Mouse (Mus musculus) CH12.LX (cell line): ENCODE measurements around the gene AW209491. TPM values are rescaled to one million over a fixed set of nuclear protein-coding genes. Genes with fewer than 3 reads are reported as not detected.

Experiments used
- DNase-seq: peaks from one replicate; pipeline ENCODE4 v3.0.0-alpha.2; 2013; ENCODE audit errors: extremely low read depth
- H3K27ac ChIP-seq: 2 replicates; pipeline ENCODE4 v1.5.1; 2012; ENCODE audit warnings: low read depth, mild to moderate bottlenecking, control low read depth, moderate library complexity; ENCODE audit not compliant: insufficient read depth
- H3K27me3 ChIP-seq: replicated peaks from 2 replicates; pipeline ENCODE3; 2012; ENCODE audit warnings: inconsistent platforms
- H3K36me3 ChIP-seq, 2 experiments: replicated peaks in 1 of 2; 2 replicates each; pipeline versions ENCODE3 to v1.6.1; 2012; ENCODE audit warnings: inconsistent platforms in 1 of 2, low read length in 1 of 2, mild to moderate bottlenecking in 1 of 2, mixed read lengths in 1 of 2, moderate library complexity in 1 of 2; ENCODE audit not compliant: control insufficient read depth in 1 of 2, insufficient read depth in 1 of 2
- H3K4me1 ChIP-seq, 2 experiments: 2 replicates each; pipeline ENCODE4 v1.6.1; 2012; ENCODE audit warnings: inconsistent platforms in 1 of 2, moderate library complexity in 1 of 2; ENCODE audit not compliant: insufficient read depth in 2 of 2, control insufficient read depth in 1 of 2
- H3K4me2 ChIP-seq: 2 replicates; pipeline ENCODE4 v1.6.1; 2012; ENCODE audit warnings: low read depth, mild to moderate bottlenecking, control low read depth; ENCODE audit not compliant: poor library complexity, insufficient read depth, severe bottlenecking
- H3K4me3 ChIP-seq, 3 experiments: fragments of 150-350 bp in 1 of 3; sonication (generic) in 1 of 3; replicated peaks in 1 of 3; 2 replicates each; pipeline versions ENCODE3 to v1.5.1; 2011 to 2012; ENCODE audit warnings: low read depth in 2 of 3, low read length in 2 of 3, mild to moderate bottlenecking in 2 of 3, moderate library complexity in 2 of 3, control low read depth in 1 of 3, improper control_type of control experiment in 1 of 3, inconsistent platforms in 1 of 3, mixed read lengths in 1 of 3; ENCODE audit not compliant: poor library complexity in 1 of 3
- H3K79me2 ChIP-seq: replicated peaks from 2 replicates; pipeline ENCODE4 v1.6.1; 2012; ENCODE audit warnings: mild to moderate bottlenecking, moderate library complexity; ENCODE audit not compliant: control insufficient read depth, poor library complexity, insufficient read depth, severe bottlenecking; ENCODE audit errors: extremely low read depth
- H3K9ac ChIP-seq: 2 replicates; pipeline ENCODE4 v1.6.1; 2012; ENCODE audit warnings: low read depth, mild to moderate bottlenecking, control low read depth, moderate library complexity; ENCODE audit not compliant: insufficient read depth
- H3K9me3 ChIP-seq: replicated peaks from 2 replicates; pipeline ENCODE3; 2012; ENCODE audit warnings: low read length, inconsistent platforms, mixed read lengths
- BHLHE40 ChIP-seq: IDR thresholded peaks from 2 replicates; pipeline ENCODE4 v1.6.1; 2011; ENCODE audit warnings: mild to moderate bottlenecking, low read depth, low read length, improper control_type of control experiment
- CHD1 ChIP-seq: IDR thresholded peaks from 2 replicates; pipeline ENCODE4 v1.6.1; 2012; ENCODE audit warnings: low read depth, low read length, improper control_type of control experiment, inconsistent platforms
- CHD2 ChIP-seq: IDR thresholded peaks from 2 replicates; pipeline ENCODE4 v1.6.1; 2011; ENCODE audit warnings: low read length, improper control_type of control experiment
- CTCF ChIP-seq, 2 experiments: IDR thresholded peaks in 1 of 2; conservative IDR thresholded peaks in 1 of 2; 2 replicates each; pipeline ENCODE4 v1.5.1; 2011 to 2012; ENCODE audit warnings: low read depth in 2 of 2, low read length in 2 of 2, improper control_type of control experiment in 1 of 2, inconsistent platforms in 1 of 2, mild to moderate bottlenecking in 1 of 2, moderate library complexity in 1 of 2
- E2F4 ChIP-seq: IDR thresholded peaks from 2 replicates; pipeline ENCODE4 v1.6.1; 2011; ENCODE audit warnings: low read depth, low read length, improper control_type of control experiment; ENCODE audit not compliant: insufficient replicate concordance
- ELF1 ChIP-seq: IDR thresholded peaks from 2 replicates; pipeline ENCODE4 v1.6.1; 2014; ENCODE audit warnings: low read depth, mild to moderate bottlenecking, inconsistent platforms, low read length, improper control_type of control experiment
- EP300 ChIP-seq: IDR thresholded peaks from 2 replicates; pipeline ENCODE4 v1.6.1; 2011; ENCODE audit warnings: low read length, improper control_type of control experiment
- GABPA ChIP-seq: IDR thresholded peaks from 2 replicates; pipeline ENCODE4 v1.6.1; 2012; ENCODE audit warnings: low read depth, low read length, improper control_type of control experiment, inconsistent platforms; ENCODE audit not compliant: insufficient replicate concordance
- HCFC1 ChIP-seq: IDR thresholded peaks from 2 replicates; pipeline ENCODE4 v1.6.1; 2012; ENCODE audit warnings: low read depth, mild to moderate bottlenecking, inconsistent platforms, low read length, improper control_type of control experiment
- IRF4 ChIP-seq: IDR thresholded peaks from 2 replicates; pipeline ENCODE4 v1.6.1; 2014; ENCODE audit warnings: low read depth, mild to moderate bottlenecking, inconsistent platforms, low read length, improper control_type of control experiment
- JUN ChIP-seq: IDR thresholded peaks from 2 replicates; pipeline ENCODE4 v1.6.1; 2011; ENCODE audit warnings: low read depth, mild to moderate bottlenecking, low read length, improper control_type of control experiment, moderate library complexity; ENCODE audit not compliant: insufficient read depth
- JUND ChIP-seq: conservative IDR thresholded peaks from 2 replicates; pipeline ENCODE4 v1.6.1; 2011; ENCODE audit warnings: low read depth, low read length, improper control_type of control experiment
- KAT2A ChIP-seq: IDR thresholded peaks from 2 replicates; pipeline ENCODE4 v1.6.1; 2012; ENCODE audit warnings: low read length, improper control_type of control experiment, inconsistent platforms; ENCODE audit not compliant: insufficient replicate concordance
- MAFK ChIP-seq: IDR thresholded peaks from 2 replicates; pipeline ENCODE4 v1.6.1; 2011; ENCODE audit warnings: low read length, improper control_type of control experiment; ENCODE audit not compliant: insufficient replicate concordance
- MAX ChIP-seq: IDR thresholded peaks from 2 replicates; pipeline ENCODE4 v1.6.1; 2011; ENCODE audit warnings: low read length, improper control_type of control experiment
- MAZ ChIP-seq: IDR thresholded peaks from 2 replicates; pipeline ENCODE4 v1.6.1; 2012; ENCODE audit warnings: low read depth, mild to moderate bottlenecking, inconsistent platforms, low read length, improper control_type of control experiment, moderate library complexity
- MEF2A ChIP-seq: IDR thresholded peaks from 2 replicates; pipeline ENCODE4 v1.6.1; 2014; ENCODE audit warnings: low read depth, mild to moderate bottlenecking, inconsistent platforms, low read length, improper control_type of control experiment, borderline replicate concordance
- MXI1 ChIP-seq: IDR thresholded peaks from 2 replicates; pipeline ENCODE4 v1.6.1; 2011; ENCODE audit warnings: mild to moderate bottlenecking, low read depth, low read length, improper control_type of control experiment
- NELFE ChIP-seq: IDR thresholded peaks from 2 replicates; pipeline ENCODE4 v1.6.1; 2011; ENCODE audit warnings: low read depth, low read length, improper control_type of control experiment
- NRF1 ChIP-seq: IDR thresholded peaks from 2 replicates; pipeline ENCODE4 v1.6.1; 2014; ENCODE audit warnings: low read depth, mild to moderate bottlenecking, inconsistent platforms, low read length, improper control_type of control experiment, moderate library complexity
- PAX5 ChIP-seq: IDR thresholded peaks from 2 replicates; pipeline ENCODE4 v1.6.1; 2012; ENCODE audit warnings: low read length, inconsistent platforms, mixed read lengths
- POLR2A ChIP-seq: IDR thresholded peaks from 2 replicates; pipeline ENCODE4 v1.6.1; 2011; ENCODE audit warnings: low read depth, mild to moderate bottlenecking, improper control_type of control experiment, low read length
- RCOR1 ChIP-seq: conservative IDR thresholded peaks from 2 replicates; pipeline ENCODE4 v1.6.1; 2012; ENCODE audit warnings: low read depth, mild to moderate bottlenecking, inconsistent platforms, low read length, improper control_type of control experiment
- SMC3 ChIP-seq: IDR thresholded peaks from 2 replicates; pipeline ENCODE4 v1.6.1; 2011; ENCODE audit warnings: low read depth, low read length, improper control_type of control experiment
- TBP ChIP-seq: conservative IDR thresholded peaks from 2 replicates; pipeline ENCODE4 v1.6.1; 2011; ENCODE audit warnings: low read depth, low read length, improper control_type of control experiment
- TCF12 ChIP-seq: IDR thresholded peaks from 2 replicates; pipeline ENCODE4 v1.6.1; 2014; ENCODE audit warnings: low read depth, mild to moderate bottlenecking, inconsistent platforms, low read length, improper control_type of control experiment
- UBTF ChIP-seq: IDR thresholded peaks from 2 replicates; pipeline ENCODE4 v1.6.1; 2012; ENCODE audit warnings: low read depth, mild to moderate bottlenecking, inconsistent platforms, low read length, improper control_type of control experiment, moderate library complexity
- USF2 ChIP-seq: conservative IDR thresholded peaks from 2 replicates; pipeline ENCODE4 v1.6.1; 2011; ENCODE audit warnings: low read depth, low read length, improper control_type of control experiment
- ZC3H11A ChIP-seq: IDR thresholded peaks from 2 replicates; pipeline ENCODE4 v1.6.1; 2012; ENCODE audit warnings: low read depth, mild to moderate bottlenecking, inconsistent platforms, low read length, improper control_type of control experiment
- ZNF384 ChIP-seq: IDR thresholded peaks from 2 replicates; pipeline ENCODE4 v1.6.1; 2012; ENCODE audit warnings: low read depth, low read length, improper control_type of control experiment, inconsistent platforms
- dilution Hi-C: fragments of 300-500 bp; cut with MboI; formaldehyde crosslinking; loops from 2 replicates; pipeline ENCODE4 v1.14.3; 2020; ENCODE audit warnings: low sequenced_read_pairs; ENCODE audit not compliant: extremely low pct_unique_long_range_greater_than_20kb, extremely low pct_ligation_motif_present
- in situ Hi-C: fragments of 300-500 bp; cut with MboI; formaldehyde crosslinking; loops from 3 replicates; pipeline ENCODE4 v1.14.3; 2019; ENCODE audit warnings: low sequenced_read_pairs, low pct_ligation_motif_present, low pct_unique_long_range_greater_than_20kb, mixed read lengths
- polyA plus RNA-seq: library from polyadenylated mRNA; unstranded; fragments of >175 nt; gene quantifications from 2 replicates; pipeline ENCODE4 v1.2.1, GENCODE M21; 2012; ENCODE audit warnings: low read depth; ENCODE audit not compliant: insufficient read length
- total RNA-seq, 2 experiments: library from RNA; depleted of rRNA; stranded (reverse); fragments of 300-350 nt in 1 of 2; fragments of >200 nt in 1 of 2; gene quantifications; 2 replicates each; pipeline ENCODE4 v1.2.3; 2012 to 2014

Gene AW209491
- total and polyA plus RNA-seq, 3 experiments, result 13.7 to 24.3 (median 18.8) TPM

DNA sequence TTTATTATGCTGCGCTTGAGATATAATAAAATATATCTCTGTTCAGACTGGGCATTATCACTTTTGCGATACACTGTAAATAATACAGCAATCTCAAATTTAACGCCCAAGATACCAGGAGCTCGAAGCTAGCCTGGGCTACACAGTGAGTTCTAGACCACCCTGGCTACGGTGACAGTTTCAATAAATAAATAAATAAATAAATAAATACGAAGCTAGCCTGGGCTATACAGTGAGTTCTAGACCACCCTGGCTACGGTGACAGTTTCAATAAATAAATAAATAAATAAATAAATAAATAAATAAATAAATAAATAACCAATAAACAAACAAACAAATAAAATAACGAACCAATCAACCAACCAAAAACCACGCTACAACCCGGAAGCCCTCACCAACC is 17.5 kb upstream of the AW209491 start:
- in situ Hi-C loops, result loop anchor here (25.0 kb wide), 1 partner anchor 700 kb away; no protein-coding TSS in a partner anchor
- Histone ChIP-seq H3K36me3 (peaks cover 16 to 40% of the 10 kb centered on the region in 2 experiments), H3K4me2 (peak overlapping the region; percentile 25; the same call in 1 of the 2 replicates), H3K27ac (peak overlapping the region; percentile 16), H3K4me3 (peak overlapping the region; percentile 69 to 95 (median 94)), H3K9me3 (no peaks in the 10 kb centered on the region), H3K27me3 (no peaks in the 10 kb centered on the region), H3K9ac (peak overlapping the region; percentile 58), H3K79me2 (peaks cover 42% of the 10 kb centered on the region), H3K4me1 (peaks cover 0 to 15% of the 10 kb centered on the region in 2 experiments; a peak in 2 of 4 replicates)
- DNase-seq, result no peak
- dilution Hi-C loops, result no loop called here
- TF ChIP-seq POLR2A, result no peak
- no peak for TF ChIP-seq PAX5
- no peak for TF ChIP-seq JUN
- TF ChIP-seq TBP, result no peak
- TF ChIP-seq MAFK, result no peak
- no peak for TF ChIP-seq RCOR1
- TF ChIP-seq CHD2, result no peak

DNA sequence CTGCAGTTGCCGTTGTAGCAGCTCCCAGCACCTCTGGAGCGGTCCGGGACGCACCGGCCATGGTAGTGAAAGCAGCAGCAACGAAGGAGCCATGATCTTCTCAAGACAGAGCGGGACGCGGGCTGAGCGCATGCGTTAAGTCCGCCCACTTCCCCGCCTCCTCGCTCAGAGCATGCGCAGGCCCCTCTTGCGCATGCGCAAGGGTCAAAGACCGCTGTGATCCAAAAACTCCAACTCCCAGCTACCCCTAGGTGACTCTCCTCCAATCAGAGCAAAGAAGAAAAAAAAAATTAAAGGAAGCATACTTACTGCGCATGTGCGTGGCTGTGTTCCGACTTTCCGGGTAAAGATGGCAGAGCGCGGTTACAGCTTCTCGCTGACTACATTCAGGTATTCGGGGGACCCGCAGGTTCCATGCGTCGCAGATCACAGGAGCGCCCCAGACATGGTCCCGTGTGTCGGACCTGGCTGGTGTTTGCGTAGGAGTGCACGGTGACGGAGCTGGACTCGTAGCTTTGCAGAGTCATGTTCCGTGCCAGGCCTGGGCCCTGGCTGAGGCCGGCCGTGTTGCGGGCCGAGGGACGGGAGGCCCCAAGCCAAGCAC is 16.9 kb upstream of the AW209491 start, which contains the start of the genes Mrpl32 and Psma2:
TSS of gene Mrpl32 (minus strand) at position 240 of the 604 bp plus-strand sequence.
TSS of gene Psma2 (plus strand) at position 315 of the 604 bp plus-strand sequence.
- in situ Hi-C loops, result loop anchor here (25.0 kb wide), 1 partner anchor 701 kb away; no protein-coding TSS in a partner anchor
- peak; percentile 95 for DNase-seq
- Histone ChIP-seq H3K27ac (peak within 1 kb of the TSS; percentile 84), H3K4me3 (peak within 1 kb of the TSS; percentile 95 to 99 (median 98)), H3K9me3 (no peaks in the 10 kb centered on the region), H3K4me1 (peaks cover 0 to 15% of the 10 kb centered on the region in 2 experiments; a peak in 2 of 4 replicates), H3K79me2 (peaks cover 47% of the 10 kb centered on the region), H3K36me3 (peaks cover 22 to 42% of the 10 kb centered on the region in 2 experiments), H3K4me2 (peak within 1 kb of the TSS; percentile 46; the same call in 1 of the 2 replicates), H3K27me3 (no peaks in the 10 kb centered on the region), H3K9ac (peak within 1 kb of the TSS; percentile 90)
- dilution Hi-C loops, result no loop called here
- TF ChIP-seq HCFC1 (peak; percentile 99), CHD1 (peak; percentile 62; the same call in 1 of the 2 replicates), GABPA (peak; percentile 76; the same call in 1 of the 2 replicates), EP300 (no peak), MEF2A (peak; percentile 56), IRF4 (peak; percentile 66; the same call in 1 of the 2 replicates), JUND (no peak), ELF1 (peak; percentile 96), NRF1 (peak; percentile 94), MAX (peak; percentile 78), TCF12 (peak; percentile 99), UBTF (peak; percentile 41; the same call in 1 of the 2 replicates), TBP (peak; percentile 97), NELFE (peak; percentile 99), PAX5 (no peak), CTCF (conservative IDR thresholded peaks at IDR 0.05 in 1 of 2, IDR thresholded peaks at IDR 0.05 in 1 of 2; ENCODE audit: low read depth in 2 of 2, low read length in 2 of 2) (no peak), MAFK (no peak), MAZ (no peak), ZC3H11A (no peak), JUN (no peak), MXI1 (peak; percentile 86), POLR2A (peak; percentile 96), BHLHE40 (no peak), E2F4 (peak; percentile 71; the same call in 1 of the 2 replicates), ZNF384 (peak; percentile 100), RCOR1 (no peak; the same call in 1 of the 2 replicates), USF2 (no peak), SMC3 (no peak), KAT2A (peak; percentile 99), CHD2 (peak; percentile 84)
